Mouse (Mus musculus) left cerebral cortex, adult 9 months (tissue): Measurements from ENCODE around the gene Pipox.

ENCODE experiments used
- DNase-seq, 2 experiments: peaks; one replicate each; pipeline ENCODE4 v3.0.0; 2022; ENCODE audit warnings: low spot score in 2 of 2

Gene Pipox

GRCm38 (mm10) chr11:77875847-77876759, 17.8 kb downstream of the Pipox start:
- DNase-seq = no peak

DNA sequence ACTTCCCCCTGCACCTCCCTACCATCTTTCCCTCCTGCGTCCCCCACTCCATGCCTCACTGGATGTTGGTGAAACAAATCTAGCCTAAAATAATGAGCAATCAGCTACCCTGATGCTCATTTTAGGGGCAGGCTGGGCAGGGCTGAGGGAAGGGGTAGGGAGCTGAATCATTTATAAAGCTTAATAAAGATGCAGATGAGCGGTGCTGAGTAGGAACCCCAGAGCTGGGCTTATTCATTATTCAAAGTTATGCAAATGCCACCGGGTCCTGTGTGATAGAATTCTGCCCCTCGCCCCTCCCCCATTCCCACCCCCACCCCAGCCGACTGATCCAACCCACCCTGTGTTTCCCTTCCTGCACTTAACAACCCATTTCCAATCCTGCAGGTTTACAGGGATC, 18.6 kb downstream of the Pipox start:
- DNase-seq = no peak

- DNase-seq = no peak
These were observed 19.1 kb downstream of the Pipox start for GRCm38 (mm10) chr11:77874685-77875231.

DNA sequence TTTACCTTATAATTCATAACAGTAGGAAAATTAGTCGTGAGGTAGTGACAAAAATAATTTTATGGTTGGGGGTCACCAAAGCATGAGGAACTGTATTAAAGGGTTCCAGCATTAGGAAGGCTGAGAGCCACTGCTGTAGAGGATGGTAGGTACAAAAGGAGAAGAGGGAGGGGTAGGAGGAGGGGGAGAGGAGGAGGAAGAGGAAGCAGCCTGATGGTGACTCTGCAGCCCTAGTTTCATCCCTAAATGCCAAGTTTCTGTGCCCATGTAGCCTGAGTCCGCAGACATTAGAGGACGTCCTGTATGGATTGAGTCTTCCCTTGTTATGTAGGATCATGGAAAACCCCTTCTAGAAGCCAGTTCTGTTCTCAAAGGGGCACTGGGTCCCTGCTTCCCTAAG, 20.8 kb downstream of the Pipox start:
- DNase-seq = no peak

DNA sequence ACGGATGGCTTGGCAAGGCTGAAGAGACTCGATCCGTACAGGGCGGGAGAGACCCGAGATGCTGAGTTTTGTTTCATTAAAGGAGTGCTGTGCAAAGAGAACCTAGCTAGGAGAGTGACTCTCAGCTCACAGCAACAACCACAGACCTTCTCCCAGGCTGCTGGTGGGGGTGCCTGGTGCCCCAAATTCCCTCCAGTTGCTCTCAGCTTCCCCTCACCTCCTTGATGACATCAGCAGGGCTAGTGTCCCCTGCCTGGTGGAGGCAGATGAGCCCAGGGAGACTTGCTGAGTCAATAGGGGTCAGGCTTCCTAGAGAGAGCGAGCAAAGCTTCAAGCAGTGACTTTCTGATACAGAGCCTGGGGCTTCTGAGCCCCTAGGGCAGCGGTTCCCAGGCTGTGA, 21.2 kb downstream of the Pipox start:
- DNase-seq = no peak

GRCm38 (mm10) chr11:77872236-77872635, 21.7 kb downstream of the Pipox start:
- DNase-seq = peak in 1 of 2 experiments; percentile 75

DNA sequence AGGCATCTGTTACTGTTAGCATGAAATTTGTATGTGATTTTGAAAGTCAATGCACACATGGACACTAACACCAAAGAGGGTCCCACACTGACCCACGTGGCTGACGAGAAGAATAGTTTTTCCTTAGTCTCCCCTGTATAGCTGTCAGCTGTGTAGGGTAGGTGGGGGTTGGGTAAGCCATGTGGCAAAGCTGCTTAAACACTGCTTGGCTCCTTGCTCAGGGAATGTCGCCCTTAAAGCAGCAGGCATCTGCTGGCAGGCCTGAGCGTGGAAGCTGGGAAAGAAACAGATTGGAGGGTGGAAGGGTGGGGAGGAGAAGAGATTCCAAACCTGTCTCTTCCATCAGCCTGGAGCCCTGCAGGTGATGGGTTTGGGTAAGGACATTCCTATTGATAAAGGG, 22.5 kb downstream of the Pipox start:
- peak in 1 of 2 experiments; percentile 83 for DNase-seq

DNA sequence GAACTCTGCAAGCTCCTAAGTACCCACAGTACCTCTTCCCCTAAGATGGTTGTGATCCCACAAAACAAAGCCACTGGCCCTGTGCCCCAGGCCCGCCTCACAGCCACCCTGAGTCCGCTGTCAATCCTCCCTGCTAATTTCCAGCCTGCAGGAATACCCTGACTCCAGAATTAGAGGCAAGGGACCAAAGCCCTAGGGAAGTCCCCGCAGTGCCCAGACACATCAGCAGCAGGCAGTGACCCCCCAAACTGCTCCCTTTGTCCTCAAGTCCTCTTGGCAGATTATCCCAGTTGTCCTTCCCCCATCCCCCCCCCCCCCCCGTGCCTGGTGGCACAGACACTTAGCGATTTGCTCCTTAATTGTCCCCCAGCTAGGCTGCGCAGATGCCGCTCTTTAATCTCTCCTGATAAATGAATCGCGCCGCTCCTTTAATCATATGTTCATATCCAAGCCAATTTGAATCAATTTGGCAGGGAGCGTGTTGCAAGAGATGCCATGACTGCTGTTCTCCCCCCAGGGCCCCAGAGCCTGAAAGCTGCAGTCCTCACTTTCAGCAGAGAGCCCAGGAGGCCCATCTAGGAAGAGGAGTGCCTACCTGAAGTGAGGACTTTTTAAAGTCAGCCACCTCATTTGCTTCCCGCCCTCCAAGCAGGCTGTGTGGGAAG, 26.3 kb downstream of the Pipox start:
- DNase-seq = no peak

DNA sequence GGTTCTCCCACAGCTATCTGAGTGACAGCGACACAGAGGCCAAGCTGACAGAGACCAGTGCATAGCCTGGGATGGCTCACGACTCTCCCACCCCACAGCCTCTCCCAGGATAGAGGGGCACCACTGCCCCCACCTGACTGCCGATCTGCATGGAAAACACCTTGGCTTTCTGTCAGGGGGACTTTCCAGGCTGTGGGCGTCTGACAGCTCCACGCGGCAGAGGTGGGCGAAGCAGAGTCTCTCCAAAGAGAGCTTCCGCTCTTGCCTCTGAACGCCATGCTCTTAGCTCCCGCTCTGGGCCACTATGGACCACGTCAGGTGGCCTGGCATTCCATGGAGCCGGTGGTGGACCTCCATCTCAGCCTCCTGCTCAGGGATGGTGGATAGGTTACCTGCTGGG, 29.1 kb downstream of the Pipox start:
- no peak for DNase-seq

DNA sequence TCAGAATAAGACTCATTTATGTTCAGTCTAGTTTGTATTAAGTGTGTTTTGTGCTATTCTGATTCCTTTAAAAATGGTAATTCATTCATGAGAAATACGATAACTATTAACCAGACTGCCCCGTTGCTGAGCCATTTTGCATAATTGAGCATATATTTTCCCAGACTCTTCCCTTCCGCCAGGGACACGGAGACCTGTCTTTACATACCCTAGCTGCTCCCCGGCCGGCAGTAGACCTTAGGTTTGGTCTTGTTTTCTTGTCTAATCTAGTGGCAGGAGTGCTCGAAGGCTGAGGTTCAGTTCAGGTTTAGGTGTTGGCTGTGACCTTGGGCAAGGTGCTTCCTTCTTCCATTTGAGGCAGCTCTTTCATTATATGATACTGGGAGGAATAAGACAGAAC, 31.0 kb downstream of the Pipox start:
- no peak for DNase-seq

GRCm38 (mm10) chr11:77860947-77861346, 32.9 kb downstream of the Pipox start:
- peak; percentile 67 to 87 for DNase-seq

DNA sequence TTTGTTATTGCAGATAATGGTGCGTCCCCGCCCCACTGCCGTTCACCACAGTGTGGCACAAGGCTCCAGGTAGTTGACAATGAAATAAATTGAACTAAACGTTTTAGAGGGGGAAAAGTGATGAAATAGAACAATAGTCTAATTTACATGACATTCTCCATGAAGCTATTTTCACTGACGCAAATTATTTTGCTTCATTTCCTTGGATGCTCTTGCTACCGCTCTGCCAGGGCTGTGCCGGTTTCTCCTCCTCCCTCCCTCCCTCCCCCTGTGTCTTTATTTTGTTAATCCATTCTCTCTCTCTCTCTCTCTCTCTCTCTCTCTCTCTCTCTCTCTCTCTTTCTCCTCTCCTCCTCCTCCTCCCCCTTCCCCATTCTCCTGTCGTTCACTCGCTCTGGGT, 35.3 kb downstream of the Pipox start:
- no peak for DNase-seq

DNA sequence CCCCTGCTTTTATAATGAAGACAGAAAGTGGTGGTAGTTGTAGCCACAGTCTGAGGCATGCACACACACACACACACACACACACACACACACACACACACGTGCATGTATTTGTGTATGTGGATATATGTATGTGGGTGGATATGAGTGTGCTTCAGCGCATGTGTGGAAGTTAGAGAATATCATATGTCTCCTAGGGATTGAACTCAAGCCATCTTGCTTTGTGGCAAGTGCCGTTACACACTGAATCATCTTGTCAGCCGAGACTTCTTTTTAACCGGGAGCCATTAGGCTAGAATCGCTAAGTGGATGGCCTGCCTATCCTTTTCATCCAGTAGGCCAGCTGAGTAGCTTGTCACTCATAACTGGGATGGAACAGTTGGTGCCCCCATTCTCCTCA, 36.8 kb downstream of the Pipox start:
- DNase-seq = no peak

DNA sequence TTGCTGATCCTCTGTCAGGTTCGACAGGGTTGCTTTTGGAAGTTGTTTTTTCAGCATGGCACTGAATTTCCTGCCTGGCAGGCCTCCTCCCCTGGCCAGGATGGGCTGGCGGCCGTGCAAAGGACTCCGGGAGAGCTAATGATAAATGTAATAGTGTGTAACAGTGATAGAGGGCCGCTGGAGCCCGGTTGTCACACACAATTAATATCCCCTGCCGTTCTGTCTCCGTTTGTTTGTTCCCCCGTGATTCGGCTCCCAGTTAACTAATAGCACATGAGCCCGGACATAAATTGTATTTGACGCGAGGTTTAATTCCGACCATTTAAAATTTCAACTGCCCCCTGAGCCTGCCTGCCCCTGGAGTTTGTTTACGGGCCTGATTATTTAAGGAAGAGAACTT, 38.5 kb downstream of the Pipox start:
- no peak for DNase-seq

DNA sequence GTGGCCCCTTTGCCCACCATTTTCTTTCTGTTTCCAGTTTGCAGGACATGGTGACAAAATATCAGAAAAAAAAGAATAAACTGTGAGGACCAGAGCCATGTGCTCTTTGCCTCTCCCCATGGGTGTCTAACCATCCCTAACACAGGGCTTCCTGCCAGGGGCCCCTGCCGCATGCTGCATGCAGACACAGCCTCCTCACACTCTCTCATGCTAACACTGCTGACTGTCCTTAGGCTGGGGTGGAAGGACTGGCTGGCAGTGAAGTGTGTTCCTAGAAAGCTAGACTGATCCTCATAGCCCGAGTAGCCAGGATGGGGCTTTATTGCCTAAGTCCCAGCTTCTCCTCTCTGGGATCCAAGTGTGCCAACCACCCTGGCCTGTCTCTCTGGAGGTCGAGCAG, 39.3 kb downstream of the Pipox start:
- no peak for DNase-seq

DNA sequence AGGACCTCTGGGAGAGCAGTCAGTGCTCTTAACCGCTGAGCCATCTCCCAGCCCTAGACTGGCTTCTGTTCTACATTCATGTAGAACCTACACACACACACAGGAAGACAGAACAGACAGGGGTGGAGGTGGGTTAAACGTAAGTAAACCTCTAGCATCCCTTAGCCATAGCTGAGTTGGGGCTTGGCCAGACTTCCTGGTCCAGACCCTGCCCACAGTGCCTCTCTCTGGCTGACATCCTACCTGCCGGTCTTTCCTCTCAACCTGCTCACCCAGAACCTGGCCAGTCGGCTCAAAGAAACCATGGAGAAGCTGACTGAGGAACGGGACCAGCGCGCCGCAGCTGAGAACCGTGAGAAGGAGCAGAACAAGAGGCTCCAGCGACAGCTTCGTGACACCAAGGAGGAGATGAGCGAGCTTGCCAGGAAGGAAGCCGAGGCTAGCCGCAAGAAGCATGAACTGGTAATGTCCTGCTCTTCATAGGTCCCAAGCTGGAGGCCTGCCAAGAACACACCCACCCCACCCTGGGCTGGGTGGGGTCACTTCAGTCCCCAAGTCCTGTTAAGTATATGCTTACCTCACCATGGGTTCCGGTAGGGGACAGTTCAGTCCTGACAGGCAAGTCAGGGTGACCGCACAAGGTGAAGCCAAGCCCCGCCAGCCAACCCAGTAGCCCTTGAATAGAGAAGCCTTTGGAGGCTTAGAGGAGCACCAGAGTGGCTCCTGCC, 40.8 kb downstream of the Pipox start:
- DNase-seq = no peak

- DNase-seq = no peak
These were observed 41.7 kb downstream of the Pipox start for GRCm38 (mm10) chr11:77852195-77852594.

DNA sequence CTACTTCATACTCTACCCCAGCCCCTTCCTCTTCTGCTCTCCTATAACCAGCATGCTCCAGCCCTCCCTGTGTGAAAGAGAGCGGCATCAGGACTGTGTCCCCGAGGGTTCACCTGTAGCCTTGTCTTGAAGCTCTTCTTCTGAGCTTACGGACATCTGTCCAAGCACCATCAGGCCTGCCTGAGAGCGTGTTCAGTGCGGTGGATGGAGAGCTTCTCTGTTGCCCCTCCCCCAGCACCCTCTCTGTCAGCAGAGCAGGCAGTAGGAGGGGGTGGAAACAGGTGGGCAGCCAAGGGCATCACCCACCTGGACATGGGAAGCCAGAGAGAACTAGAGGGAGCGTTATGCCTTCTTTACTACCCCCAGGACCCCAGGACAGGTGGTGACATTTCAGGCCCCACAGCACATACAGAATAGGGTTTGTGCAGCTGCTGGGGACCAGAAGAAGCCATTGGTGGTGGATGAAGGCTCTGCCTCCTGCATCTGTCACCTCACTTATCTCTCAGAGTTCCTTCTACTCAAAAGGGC, 42.3 kb downstream of the Pipox start:
- no peak for DNase-seq

DNA sequence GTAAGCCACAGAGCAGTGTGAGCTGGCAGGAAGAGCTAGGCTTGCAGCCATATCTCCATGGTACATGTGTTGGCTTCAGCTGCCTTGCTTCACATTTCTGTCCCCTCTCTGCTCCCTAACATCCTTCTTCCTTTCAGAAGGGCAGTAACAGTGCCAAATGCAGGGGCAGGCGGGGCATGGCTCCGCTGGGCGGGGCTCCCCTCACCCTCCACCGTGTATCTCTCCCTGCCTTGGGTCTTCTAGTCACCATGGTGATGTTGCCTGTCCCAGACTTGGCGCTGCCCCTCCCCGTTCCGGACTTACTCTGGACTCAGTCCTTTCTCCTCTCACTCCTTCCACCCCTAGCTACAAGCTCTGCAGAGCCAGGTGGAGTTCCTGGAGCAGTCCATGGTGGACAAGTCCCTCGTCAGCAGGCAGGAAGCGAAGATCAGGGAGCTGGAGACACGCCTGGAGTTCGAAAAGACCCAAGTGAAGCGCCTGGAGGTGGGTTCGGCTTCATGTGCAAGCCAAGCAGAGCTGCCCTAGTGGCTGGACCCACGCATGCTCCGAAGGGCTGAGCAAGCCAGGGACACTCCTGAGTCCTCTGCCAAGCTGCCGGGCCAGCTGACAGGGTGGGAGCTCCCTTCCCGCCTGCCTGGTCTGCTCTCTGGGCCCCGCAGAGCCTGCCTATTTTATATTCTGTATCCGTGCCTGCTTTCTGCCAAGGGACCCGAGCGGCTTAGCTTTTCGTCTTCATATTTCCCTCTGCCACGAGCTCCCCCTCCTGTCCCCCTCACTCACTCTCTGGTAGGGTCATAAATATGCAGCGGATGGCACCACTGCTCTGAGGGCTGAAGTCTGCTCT, 43.3 kb downstream of the Pipox start:
- DNase-seq = peak in 1 of 2 experiments; percentile 74

GRCm38 (mm10) chr11:77849151-77849550, 44.7 kb downstream of the Pipox start:
- DNase-seq = no peak

- DNase-seq = no peak
These were observed 45.8 kb downstream of the Pipox start for GRCm38 (mm10) chr11:77848131-77848530.
